Mouse (Mus musculus) spleen, embryonic (tissue): ENCODE results near the gene Npepl1.

Source experiments
- CTCF ChIA-PET: fragments of 350-600 bp; sonication (Branson Sonifier 250); formaldehyde crosslinking; loops from one replicate; lab custom pipeline; 2022; lab: Charles Lee

The Npepl1 gene

GRCm38 (mm10) chr2:174107375-174107774 is 2.8 kb upstream of the Npepl1 start:
- CTCF ChIA-PET = interaction anchor here (0.7 kb wide), 1 partner anchor 236 kb away, joined by 13 read pairs; no protein-coding TSS in a partner anchor

GRCm38 (mm10) chr2:174110783-174111549 is 817 bp downstream of the Npepl1 start:
- CTCF ChIA-PET = no interaction called here

GRCm38 (mm10) chr2:174112931-174113330 is 2.8 kb downstream of the Npepl1 start:
- CTCF ChIA-PET = no interaction called here

GRCm38 (mm10) chr2:174114148-174114864 is 4.2 kb downstream of the Npepl1 start:
- CTCF ChIA-PET = no interaction called here

- CTCF ChIA-PET = interaction anchor here (0.5 to 0.7 kb wide), 2 partner anchors 17 to 1518 kb away, joined by 3 to 5 read pairs; no protein-coding TSS in a partner anchor
Observed at GRCm38 (mm10) chr2:174116929-174117328, 6.8 kb downstream of the Npepl1 start.

- CTCF ChIA-PET = no interaction called here
Observed at GRCm38 (mm10) chr2:174118141-174118540, 8.0 kb downstream of the Npepl1 start.

- CTCF ChIA-PET = no interaction called here
Observed at GRCm38 (mm10) chr2:174119259-174119658, 9.1 kb downstream of the Npepl1 start.

GRCm38 (mm10) chr2:174120631-174121030 is 10.5 kb downstream of the Npepl1 start:
- CTCF ChIA-PET = no interaction called here

- CTCF ChIA-PET = no interaction called here
Observed at GRCm38 (mm10) chr2:174121411-174121947, 11.3 kb downstream of the Npepl1 start.

- CTCF ChIA-PET = interaction anchor here (0.7 kb wide), 1 partner anchor 123 kb away, joined by 8 read pairs; no protein-coding TSS in a partner anchor
Observed at GRCm38 (mm10) chr2:174122331-174122730, 12.2 kb downstream of the Npepl1 start.

- CTCF ChIA-PET = no interaction called here
Observed at GRCm38 (mm10) chr2:174123731-174124130, 13.6 kb downstream of the Npepl1 start.

- CTCF ChIA-PET = interaction anchor here (1.0 kb wide), 1 partner anchor 18 kb away, joined by 3 read pairs; no protein-coding TSS in a partner anchor
Observed at GRCm38 (mm10) chr2:174126522-174127375, 16.6 kb downstream of the Npepl1 start.

- CTCF ChIA-PET = no interaction called here
Observed at GRCm38 (mm10) chr2:174127376-174127713, 17.2 kb downstream of the Npepl1 start.

GRCm38 (mm10) chr2:174128926-174129325 is 18.8 kb downstream of the Npepl1 start:
- CTCF ChIA-PET = no interaction called here

- CTCF ChIA-PET = no interaction called here
Observed at GRCm38 (mm10) chr2:174130468-174131097, 20.4 kb downstream of the Npepl1 start.

GRCm38 (mm10) chr2:174132413-174132969 is 22.3 kb downstream of the Npepl1 start:
- CTCF ChIA-PET = no interaction called here

GRCm38 (mm10) chr2:174159035-174159434 is 48.9 kb downstream of the Npepl1 start:
- CTCF ChIA-PET = no interaction called here

GRCm38 (mm10) chr2:174160461-174160860 is 50.3 kb downstream of the Npepl1 start:
- CTCF ChIA-PET = no interaction called here
